Mouse (Mus musculus): ENCODE results near the gene Cdhr3.

DNA sequence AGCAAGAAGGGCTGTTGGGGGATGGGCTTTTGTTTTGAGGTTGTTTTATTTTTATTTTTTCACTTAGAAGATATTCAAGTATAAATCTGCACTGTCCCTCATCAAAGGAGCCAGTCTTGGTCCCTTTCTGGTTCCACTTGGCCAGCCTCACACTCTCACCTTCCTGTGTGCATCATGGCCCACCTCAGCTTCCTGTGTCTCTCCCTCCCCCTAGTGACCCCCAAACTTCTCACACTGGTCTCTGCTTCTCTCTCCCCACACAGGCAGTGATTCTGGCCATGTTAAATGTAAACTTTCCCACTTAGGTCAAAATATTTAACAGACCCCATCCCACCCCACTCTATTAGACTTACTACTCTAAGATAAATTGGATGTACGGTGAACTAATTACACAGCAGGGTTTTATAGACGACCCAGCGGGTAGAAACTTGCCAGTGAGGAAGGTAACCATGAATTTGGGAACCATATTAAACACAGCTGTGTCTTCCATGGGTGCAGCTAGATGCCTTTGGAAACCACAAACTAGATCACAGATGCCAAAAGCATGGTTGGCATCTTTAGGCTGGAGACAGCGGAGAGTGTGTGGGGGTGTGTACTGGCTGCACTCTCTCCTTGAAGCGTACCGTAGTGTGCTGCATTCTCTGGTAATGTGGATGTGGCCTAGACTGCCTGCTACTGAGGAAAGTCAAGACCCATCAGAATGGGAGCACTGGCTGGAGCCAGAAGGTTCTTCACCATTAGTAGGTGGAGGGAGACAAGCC lies 83.3 kb downstream of the Cdhr3 start:
- no peak for TF ChIP-seq POLR2A (IDR thresholded peaks at IDR 0.05; ENCODE audit: borderline replicate concordance, low read depth, low read length)
- TF ChIP-seq CTCF (IDR thresholded peaks at IDR 0.05; ENCODE audit: low read depth, low read length), result no peak
